Mouse (Mus musculus) forebrain, embryonic 12.5 days (tissue): ENCODE measurements around the gene Lgr5. TPM values are rescaled to one million over a fixed set of nuclear protein-coding genes. Genes with fewer than 3 reads are reported as not detected.

Experiments used
- ATAC-seq: fragments of 200-750 bp; cut with Nextera tagmentation; 2 replicates; pipeline ENCODE4 v1.8.0; 2017; ENCODE audit warnings: moderate TSS enrichment; ENCODE audit not compliant: low FRiP score
- H3K27ac ChIP-seq: fragments of 300-500 bp; sonication (generic); 2 replicates; pipeline ENCODE4 v1.5.1; 2016; ENCODE audit warnings: mild to moderate bottlenecking
- H3K27me3 ChIP-seq: fragments of 300-500 bp; sonication (generic); 2 replicates; pipeline ENCODE4 v1.6.1; 2016; ENCODE audit warnings: mild to moderate bottlenecking
- H3K36me3 ChIP-seq: fragments of 300-500 bp; sonication (generic); replicated peaks from 2 replicates; pipeline ENCODE4 v1.6.1; 2016; ENCODE audit warnings: mild to moderate bottlenecking
- H3K4me1 ChIP-seq: fragments of 300-500 bp; sonication (generic); 2 replicates; pipeline ENCODE4 v1.6.1; 2016
- H3K4me2 ChIP-seq: fragments of 300-500 bp; sonication (generic); 2 replicates; pipeline ENCODE4 v1.6.1; 2016; ENCODE audit warnings: mild to moderate bottlenecking, moderate library complexity
- H3K4me3 ChIP-seq: fragments of 300-500 bp; sonication (generic); replicated peaks from 2 replicates; pipeline ENCODE4 v1.5.1; 2016; ENCODE audit warnings: mild to moderate bottlenecking
- H3K9ac ChIP-seq: fragments of 300-500 bp; sonication (generic); 2 replicates; pipeline ENCODE4 v1.6.1; 2016; ENCODE audit warnings: mild to moderate bottlenecking
- H3K9me3 ChIP-seq: fragments of 300-500 bp; sonication (generic); 2 replicates; pipeline ENCODE4 v1.6.1; 2016
- WGBS: fragments of 180-500 bp; shearing (Covaris S2); methylation state at CpG from one replicate; pipeline ENCODE4 v1.1.7; 2016; 5-methylcytosine and 5-hydroxymethylcytosine counted together
- polyA plus RNA-seq: library from polyadenylated mRNA; unstranded; fragments of >200 nt; fragmentation: Nextera tagmentation; extraction: Ambion mirVana; gene quantifications from 2 replicates; pipeline ENCODE4 v1.2.1, GENCODE M21; 2016

Lgr5 gene
- polyA plus RNA-seq, 1 experiment from 2014 or later = 2.0 TPM

DNA sequence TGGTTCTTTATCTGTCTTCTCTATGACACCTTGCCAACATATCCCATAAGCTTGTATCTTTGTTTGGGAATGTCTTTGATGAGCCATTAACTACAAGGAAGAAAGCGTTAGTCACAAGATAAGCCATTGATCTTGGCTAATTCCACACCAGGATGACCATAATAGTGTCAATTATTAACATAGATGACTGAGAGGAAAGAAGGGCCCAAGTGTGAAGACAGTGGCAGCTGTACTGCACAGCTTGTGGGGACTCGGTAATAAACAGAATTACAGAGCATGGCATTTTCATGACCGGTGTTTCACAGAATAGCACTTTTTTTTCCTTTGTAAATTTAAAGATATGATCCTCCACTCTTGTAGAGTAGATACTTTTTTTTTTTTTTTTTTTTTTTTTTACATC, 102.9 kb downstream of the Lgr5 start:
- no peak for ATAC-seq
- H3K4me3 ChIP-seq = no peak overlapping the region
- H3K9ac ChIP-seq = no peak overlapping the region
- no peak overlapping the region for H3K27ac ChIP-seq
- H3K9me3 ChIP-seq = no peaks in the 10 kb centered on the region
- peaks cover 34% of the 10 kb centered on the region for H3K27me3 ChIP-seq
- no peak overlapping the region for H3K4me2 ChIP-seq
- H3K4me1 ChIP-seq = 0 out of 2 replicates have a peak, but pooled peaks cover 5% of the 10 kb centered on the region
- H3K36me3 ChIP-seq = no peaks in the 10 kb centered on the region
- 80% methylated on average over 3 of the region's 3 CpGs for WGBS

DNA sequence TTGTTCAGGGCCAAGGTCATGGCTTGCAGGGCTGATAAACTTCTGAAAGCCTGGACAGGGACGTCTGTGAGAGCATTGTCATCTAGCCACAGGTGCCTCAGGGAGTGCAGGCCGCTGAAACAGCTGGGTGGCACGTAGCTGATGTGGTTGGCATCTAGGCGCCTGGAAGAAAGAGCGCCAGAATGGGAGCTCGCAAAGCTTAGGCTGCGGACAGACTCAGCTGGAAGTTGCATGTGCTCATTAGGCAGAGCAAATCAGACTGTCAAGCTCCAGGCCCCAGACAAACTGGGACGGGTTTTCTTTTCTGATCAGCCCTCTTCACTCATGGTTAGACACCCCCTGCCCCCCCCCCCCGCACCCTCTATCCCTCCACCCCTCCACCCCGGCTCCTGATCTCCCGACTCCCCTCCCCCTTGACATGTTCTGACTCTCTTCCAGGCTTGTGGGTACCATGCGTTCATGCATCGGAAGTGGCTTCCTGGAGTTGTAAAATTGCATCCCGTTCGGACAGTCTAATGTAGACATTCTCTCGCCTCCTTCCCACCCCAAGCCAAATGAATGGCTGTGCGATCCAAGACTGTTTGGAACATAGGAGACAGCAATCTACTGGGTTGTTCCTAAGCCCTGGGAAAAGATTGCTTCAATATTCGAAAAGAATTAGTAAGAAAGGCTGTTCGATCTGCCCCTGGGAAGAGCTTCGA, 109.0 kb downstream of the Lgr5 start:
- H3K9me3 ChIP-seq = no peaks in the 10 kb centered on the region
- no peak overlapping the region for H3K27ac ChIP-seq
- H3K4me1 ChIP-seq = peaks cover 17% of the 10 kb centered on the region
- no peaks in the 10 kb centered on the region for H3K36me3 ChIP-seq
- H3K4me2 ChIP-seq = peak overlapping the region; percentile 41
- H3K27me3 ChIP-seq = peaks cover 65% of the 10 kb centered on the region
- H3K4me3 ChIP-seq = no peak overlapping the region
- WGBS = 13% methylated on average over 19 of the region's 20 CpGs
- ATAC-seq = peak; percentile 75
- no peak overlapping the region for H3K9ac ChIP-seq

DNA sequence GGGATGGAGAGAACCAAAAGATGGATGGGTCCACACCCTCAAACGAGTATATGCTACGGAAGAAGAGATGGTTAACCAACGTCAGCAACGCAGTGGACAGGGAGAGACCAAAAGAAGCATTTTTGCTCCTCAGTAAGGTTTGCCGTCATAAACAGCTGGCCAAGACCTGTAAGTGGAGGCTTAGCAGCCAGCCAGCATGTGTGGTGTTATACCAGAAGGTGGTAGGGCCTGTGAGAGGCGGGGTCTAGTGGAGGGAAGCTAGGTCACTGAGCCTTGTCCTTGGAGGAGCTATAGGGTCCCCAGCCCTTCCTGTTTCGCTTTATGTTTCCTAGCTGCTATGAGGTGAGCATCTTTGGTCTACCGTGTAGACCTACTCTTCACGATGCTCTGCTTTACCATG, 111.1 kb downstream of the Lgr5 start:
- H3K4me3 ChIP-seq = no peak overlapping the region
- H3K9me3 ChIP-seq = no peaks in the 10 kb centered on the region
- no peak overlapping the region for H3K27ac ChIP-seq
- ATAC-seq = no peak
- no peak overlapping the region for H3K4me2 ChIP-seq
- no peak overlapping the region for H3K9ac ChIP-seq
- H3K27me3 ChIP-seq = peaks cover 75% of the 10 kb centered on the region
- no peaks in the 10 kb centered on the region for H3K36me3 ChIP-seq
- peaks cover 17% of the 10 kb centered on the region for H3K4me1 ChIP-seq
- WGBS = 92% methylated on average over 9 of the region's 9 CpGs

DNA sequence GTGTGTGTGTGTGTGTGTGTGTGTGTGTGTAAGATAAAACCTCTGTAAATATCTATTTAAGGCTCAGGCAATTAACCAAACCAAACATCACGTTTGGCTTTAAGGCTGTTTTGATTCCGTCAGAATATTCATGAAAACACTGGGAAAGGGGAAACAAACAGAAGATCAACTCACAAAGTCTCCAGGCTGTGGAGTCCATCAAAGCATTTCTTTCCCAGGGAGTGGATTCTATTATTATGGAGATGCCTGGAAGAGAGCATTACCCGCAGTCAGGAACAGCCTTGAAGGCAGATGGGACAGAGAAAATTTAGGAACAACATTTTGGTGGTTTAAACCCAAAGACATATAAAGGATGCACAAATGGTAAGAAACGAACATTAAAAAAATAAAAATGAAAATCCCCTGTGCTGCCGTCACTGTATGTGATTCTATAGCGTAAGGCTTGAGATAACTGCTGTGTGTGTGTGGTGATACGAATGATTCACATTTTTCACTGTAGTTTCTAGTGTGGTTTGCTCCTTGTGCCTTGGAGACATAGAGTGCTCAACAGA, 112.5 kb downstream of the Lgr5 start:
- H3K27me3 ChIP-seq = peaks cover 75% of the 10 kb centered on the region
- no peak overlapping the region for H3K27ac ChIP-seq
- WGBS = 52% methylated on average over 7 of the region's 7 CpGs
- H3K9me3 ChIP-seq = no peaks in the 10 kb centered on the region
- H3K9ac ChIP-seq = no peak overlapping the region
- H3K4me1 ChIP-seq = peaks cover 20% of the 10 kb centered on the region
- H3K36me3 ChIP-seq = no peaks in the 10 kb centered on the region
- ATAC-seq = no peak
- no peak overlapping the region for H3K4me3 ChIP-seq
- no peak overlapping the region for H3K4me2 ChIP-seq

DNA sequence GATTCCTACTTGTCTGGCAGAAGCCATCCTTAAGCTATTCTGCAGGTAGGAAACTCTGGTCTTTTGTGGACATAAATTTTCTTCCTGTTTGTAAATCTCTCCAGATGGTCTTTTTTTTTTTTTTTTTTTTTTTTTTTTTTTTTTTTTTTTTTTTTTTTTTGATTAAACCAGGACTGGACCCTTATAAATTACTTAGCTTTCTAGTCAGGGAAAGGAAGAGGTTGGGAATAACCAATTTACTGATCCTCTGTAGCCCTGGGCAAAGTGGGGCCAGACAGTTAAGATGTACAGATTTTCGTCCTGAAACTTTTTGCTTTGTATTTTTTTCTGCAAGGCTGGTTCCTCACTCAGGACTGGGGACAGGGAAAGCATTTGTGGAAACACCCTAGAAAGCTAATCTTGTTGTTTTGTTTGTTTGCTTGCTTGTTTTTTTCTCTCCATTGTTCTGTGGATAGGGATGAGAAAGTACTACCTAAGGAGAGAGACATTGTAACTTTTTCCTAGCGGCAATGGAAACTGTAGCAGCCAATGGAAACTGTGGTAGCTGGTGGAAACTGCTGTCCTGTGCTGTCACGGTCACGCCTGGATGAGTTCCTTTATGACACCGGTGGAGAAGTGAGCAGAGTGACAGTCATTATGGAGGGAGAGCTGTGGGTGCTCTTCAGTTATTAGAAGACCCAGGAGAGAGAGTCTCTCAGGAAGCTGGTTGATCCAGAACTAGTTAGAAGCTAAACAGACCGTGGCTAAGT, 114.2 kb downstream of the Lgr5 start:
- H3K27me3 ChIP-seq = peaks cover 73% of the 10 kb centered on the region
- H3K9me3 ChIP-seq = no peaks in the 10 kb centered on the region
- H3K36me3 ChIP-seq = no peaks in the 10 kb centered on the region
- H3K4me3 ChIP-seq = no peak overlapping the region
- peaks cover 7% of the 10 kb centered on the region for H3K4me1 ChIP-seq
- 79% methylated on average over 6 of the region's 6 CpGs for WGBS
- ATAC-seq = no peak
- no peak overlapping the region for H3K4me2 ChIP-seq
- no peak overlapping the region for H3K27ac ChIP-seq
- H3K9ac ChIP-seq = no peak overlapping the region

DNA sequence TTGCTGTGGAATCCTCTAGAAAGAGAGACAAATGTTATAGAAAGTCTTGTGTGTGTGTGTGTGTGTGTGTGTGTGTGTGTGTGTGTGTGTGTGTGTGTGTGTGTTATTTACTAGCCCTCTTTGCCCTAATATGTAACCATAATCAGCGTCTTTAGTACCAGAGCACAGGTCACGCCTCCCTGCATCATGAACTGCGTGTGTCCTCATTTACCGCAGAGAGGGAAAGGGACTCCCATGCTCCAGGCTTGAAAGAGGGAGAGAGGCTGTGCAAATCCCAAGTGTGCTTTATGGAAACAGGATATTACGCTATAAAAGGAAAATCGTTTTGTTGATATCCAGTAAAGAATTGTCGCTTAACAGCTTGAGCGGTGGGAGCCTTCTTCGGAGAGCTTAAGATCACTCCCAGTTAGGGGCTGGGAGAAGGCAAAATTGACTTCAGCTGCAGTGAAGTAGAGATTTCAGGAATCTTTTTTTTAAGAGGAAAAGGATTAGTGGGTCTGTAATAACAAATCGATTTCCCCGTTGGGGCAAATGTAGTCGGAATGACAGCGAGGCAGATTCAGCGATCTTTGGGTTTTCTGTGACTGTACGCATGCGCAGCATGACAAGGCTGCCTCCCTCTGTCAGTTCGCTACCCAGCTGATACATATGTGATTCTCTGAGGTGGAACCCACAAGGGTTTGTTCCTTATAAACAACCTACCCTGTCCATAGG, 116.8 kb downstream of the Lgr5 start:
- H3K27ac ChIP-seq = no peak overlapping the region

DNA sequence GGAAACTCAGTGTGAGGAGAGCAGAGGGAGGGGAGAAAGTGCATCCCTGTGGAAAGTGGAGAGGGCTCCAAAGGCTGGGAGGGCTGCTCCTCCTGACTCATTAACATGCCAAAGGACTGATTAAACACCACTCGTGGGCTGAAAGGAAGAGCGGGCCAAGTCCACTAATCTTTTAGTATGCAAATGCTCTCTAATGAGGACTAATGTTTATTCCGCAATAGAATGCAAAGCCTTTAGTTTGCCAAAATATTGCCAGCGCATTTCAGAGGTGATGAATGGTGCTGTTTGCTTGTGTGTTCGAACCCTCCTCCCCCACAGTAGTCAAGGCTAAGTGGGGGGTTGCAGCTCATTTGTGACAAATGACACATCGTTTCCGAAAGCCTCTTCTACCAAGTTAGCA, 118.5 kb downstream of the Lgr5 start:
- Histone ChIP-seq H3K4me2 (no peak overlapping the region), H3K27me3 (peaks cover 76% of the 10 kb centered on the region), H3K36me3 (no peaks in the 10 kb centered on the region), H3K4me1 (peaks cover 4% of the 10 kb centered on the region; the same call in 1 of the 2 replicates), H3K9me3 (no peaks in the 10 kb centered on the region), H3K4me3 (no peak overlapping the region), H3K9ac (no peak overlapping the region), H3K27ac (no peak overlapping the region)
- ATAC-seq = peak; percentile 91
- 7% methylated on average over 7 of the region's 7 CpGs for WGBS

More for the DNA sequence above, 116.8 kb downstream of the Lgr5 start:
- no peak for ATAC-seq
- 45% methylated on average over 17 of the region's 17 CpGs for WGBS
- Histone ChIP-seq H3K4me2 (peak overlapping the region; percentile 37), H3K9me3 (no peaks in the 10 kb centered on the region), H3K4me3 (peak overlapping the region; percentile 24), H3K4me1 (peaks cover 4% of the 10 kb centered on the region), H3K9ac (no peak overlapping the region), H3K36me3 (no peaks in the 10 kb centered on the region), H3K27me3 (peaks cover 76% of the 10 kb centered on the region)

DNA sequence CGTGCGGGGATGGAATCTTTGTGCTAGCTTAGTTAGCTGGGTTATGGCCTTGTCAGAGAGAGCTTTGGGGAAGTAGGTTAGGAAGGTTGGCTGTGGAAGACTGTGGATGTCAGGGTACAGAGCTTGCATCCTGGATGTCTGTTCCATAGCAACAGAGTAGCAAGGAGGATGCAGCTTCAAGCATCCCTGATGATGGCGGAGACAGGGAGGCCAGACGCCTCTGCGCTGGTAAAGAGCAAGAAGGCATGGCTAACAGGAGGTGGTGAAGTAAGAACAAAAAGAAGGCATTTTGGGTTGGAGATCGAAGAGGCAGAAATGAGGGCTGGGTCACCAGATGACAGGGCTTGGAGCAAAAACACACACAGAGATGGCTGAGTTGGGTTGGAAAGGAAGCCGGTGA, 118.9 kb downstream of the Lgr5 start:
- Histone ChIP-seq H3K4me1 (peaks cover 4% of the 10 kb centered on the region; the same call in 1 of the 2 replicates), H3K9me3 (no peaks in the 10 kb centered on the region), H3K27ac (no peak overlapping the region), H3K27me3 (peaks cover 75% of the 10 kb centered on the region), H3K4me2 (no peak overlapping the region), H3K4me3 (no peak overlapping the region), H3K9ac (no peak overlapping the region), H3K36me3 (no peaks in the 10 kb centered on the region)
- ATAC-seq = no peak
- 32% methylated on average over 7 of the region's 7 CpGs for WGBS

DNA sequence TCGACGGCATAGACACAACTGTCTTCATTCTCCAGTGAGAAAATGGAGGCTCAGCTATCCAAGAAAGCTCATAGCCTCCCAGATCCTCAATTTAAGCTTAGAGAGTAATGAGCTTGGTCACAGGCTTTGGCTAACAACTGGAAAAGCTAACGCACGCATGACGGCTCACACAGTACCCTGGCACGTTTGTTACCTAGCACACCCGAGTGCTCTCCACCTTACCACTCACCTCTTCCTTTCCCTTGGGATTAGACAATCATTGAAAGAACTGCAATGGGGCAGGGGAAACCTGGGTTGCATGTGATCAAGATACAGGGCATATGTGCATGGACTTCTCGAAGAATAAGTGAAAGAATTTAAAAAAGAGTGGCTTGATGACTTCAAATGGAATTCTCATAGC, 119.6 kb downstream of the Lgr5 start:
- Histone ChIP-seq H3K4me1 (peaks cover 4% of the 10 kb centered on the region; the same call in 1 of the 2 replicates), H3K9ac (no peak overlapping the region), H3K27ac (no peak overlapping the region), H3K27me3 (peaks cover 71% of the 10 kb centered on the region), H3K36me3 (no peaks in the 10 kb centered on the region), H3K4me3 (no peak overlapping the region), H3K9me3 (no peaks in the 10 kb centered on the region), H3K4me2 (no peak overlapping the region)
- 85% methylated on average over 8 of the region's 8 CpGs for WGBS
- no peak for ATAC-seq

DNA sequence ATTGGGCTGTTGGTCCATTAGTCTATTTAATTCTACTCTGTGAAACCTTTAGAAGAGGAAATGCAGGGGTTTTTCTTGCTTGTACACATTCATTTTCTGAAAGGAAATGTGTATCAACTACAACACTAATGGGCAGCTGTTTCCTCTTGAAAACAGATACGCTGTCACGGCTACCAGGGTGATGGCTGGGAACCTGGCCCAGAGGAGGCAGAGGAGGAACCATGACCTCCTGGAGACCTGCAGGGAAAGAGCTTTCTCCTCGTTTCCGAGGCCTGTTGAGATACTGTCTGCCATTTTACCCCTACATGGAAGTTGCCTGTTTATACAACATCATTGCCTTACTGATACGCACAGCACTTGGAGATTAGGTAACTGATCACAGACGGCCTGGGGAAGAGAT, 121.8 kb downstream of the Lgr5 start:
- H3K9me3 ChIP-seq = no peaks in the 10 kb centered on the region

DNA sequence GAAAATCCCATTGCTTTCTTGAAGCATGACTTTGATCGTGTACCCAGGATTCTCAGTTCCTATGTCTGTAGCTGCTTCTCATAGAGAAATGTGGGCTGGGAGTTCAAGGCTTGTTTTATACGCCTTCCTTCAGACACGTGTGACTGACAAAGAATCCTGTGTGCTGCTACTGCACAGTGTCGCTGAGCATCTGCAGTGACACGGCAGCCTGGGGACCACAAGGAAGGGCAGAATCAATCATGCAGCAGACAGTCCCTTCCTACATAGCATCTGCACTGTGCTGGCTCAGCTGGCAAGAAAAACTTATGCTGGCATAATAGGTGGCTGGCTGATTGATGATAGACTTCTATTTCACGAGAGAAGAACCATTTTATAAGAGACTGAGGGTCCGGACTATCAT, 122.5 kb downstream of the Lgr5 start:
- Histone ChIP-seq H3K36me3 (no peaks in the 10 kb centered on the region), H3K9ac (no peak overlapping the region)
- WGBS = 87% methylated on average over 7 of the region's 7 CpGs

More for the DNA sequence above, 121.8 kb downstream of the Lgr5 start:
- no peak overlapping the region for H3K27ac ChIP-seq
- no peaks in the 10 kb centered on the region for H3K36me3 ChIP-seq
- no peak overlapping the region for H3K4me2 ChIP-seq
- no peak overlapping the region for H3K9ac ChIP-seq
- no peak overlapping the region for H3K4me3 ChIP-seq
- H3K4me1 ChIP-seq = peaks cover 4% of the 10 kb centered on the region; the same call in 1 of the 2 replicates
- peaks cover 74% of the 10 kb centered on the region for H3K27me3 ChIP-seq
- no peak for ATAC-seq
- 85% methylated on average over 6 of the region's 6 CpGs for WGBS

DNA sequence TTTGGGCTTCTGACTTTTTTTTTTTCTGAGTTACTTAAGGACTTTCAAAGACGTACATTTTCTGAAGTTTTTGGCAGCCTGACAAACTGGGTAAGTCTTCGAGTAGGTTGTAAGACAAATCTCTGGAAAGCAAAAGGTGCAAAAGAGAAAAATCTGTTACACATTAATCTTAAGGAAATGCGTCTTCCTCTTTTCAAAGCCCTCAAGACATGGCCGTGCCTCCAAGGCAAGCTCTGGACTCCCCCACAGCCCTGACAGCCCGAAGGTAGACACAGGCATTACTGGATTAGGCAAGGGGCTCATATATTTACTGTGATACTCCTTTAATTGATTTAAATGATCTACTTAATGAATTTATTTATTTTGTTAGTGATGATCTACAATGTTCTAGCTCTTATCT, 124.9 kb downstream of the Lgr5 start:
- WGBS = 80% methylated on average over 5 of the region's 5 CpGs
- no peaks in the 10 kb centered on the region for H3K9me3 ChIP-seq
- H3K4me3 ChIP-seq = no peak overlapping the region
- no peak overlapping the region for H3K27ac ChIP-seq
- no peaks in the 10 kb centered on the region for H3K4me1 ChIP-seq
- H3K9ac ChIP-seq = no peak overlapping the region
- peaks cover 60% of the 10 kb centered on the region for H3K27me3 ChIP-seq
- H3K4me2 ChIP-seq = no peak overlapping the region
- no peak for ATAC-seq
- H3K36me3 ChIP-seq = no peaks in the 10 kb centered on the region

More for the DNA sequence above, 122.5 kb downstream of the Lgr5 start:
- H3K4me2 ChIP-seq = no peak overlapping the region
- H3K27me3 ChIP-seq = peaks cover 67% of the 10 kb centered on the region
- no peak overlapping the region for H3K27ac ChIP-seq
- no peaks in the 10 kb centered on the region for H3K9me3 ChIP-seq
- no peaks in the 10 kb centered on the region; the same call in 1 of the 2 replicates for H3K4me1 ChIP-seq
- H3K4me3 ChIP-seq = no peak overlapping the region
- no peak for ATAC-seq
